Mouse (Mus musculus) cortical plate, adult 2 months (tissue): ENCODE measurements around the gene Snx3.

ENCODE experiments used
- CTCF ChIP-seq: fragments of 200-500 bp; IDR thresholded peaks from 2 replicates; pipeline ENCODE4 v1.5.1; 2011; ENCODE audit warnings: mild to moderate bottlenecking, control low read depth, low read length; ENCODE audit not compliant: insufficient read depth; ENCODE audit errors: extremely low read depth
- POLR2A ChIP-seq: fragments of 200-500 bp; IDR thresholded peaks from 2 replicates; pipeline ENCODE4 v1.6.1; 2011; ENCODE audit warnings: mild to moderate bottlenecking, low read length, control low read depth; ENCODE audit not compliant: insufficient read depth; ENCODE audit errors: extremely low read depth

GRCm38 (mm10) chr10:42454690-42455089 lies 47.1 kb upstream of the Snx3 start:
- TF ChIP-seq CTCF = no peak
- TF ChIP-seq POLR2A = no peak
